Mouse (Mus musculus) lung, postnatal 0 days (tissue): Measurements from ENCODE around the gene Ciao2b. TPM values are rescaled to one million over a fixed set of nuclear protein-coding genes. Genes with fewer than 3 reads are reported as not detected.

ENCODE experiments used
- ATAC-seq: fragments of 200-750 bp; cut with Nextera tagmentation; 2 replicates; pipeline ENCODE4 v1.8.0; 2017; ENCODE audit warnings: moderate library complexity
- DNase-seq: peaks from one replicate; pipeline ENCODE4 v3.0.0-alpha.2; 2016; ENCODE audit warnings: low spot score
- H3K27ac ChIP-seq: fragments of 300-500 bp; sonication (generic); 2 replicates; pipeline ENCODE4 v1.5.1; 2014; ENCODE audit warnings: antibody characterized with exemption, mild to moderate bottlenecking, low read length, mixed read lengths
- H3K27me3 ChIP-seq: fragments of 300-500 bp; sonication (generic); replicated peaks from 2 replicates; pipeline ENCODE4 v1.6.1; 2014; ENCODE audit warnings: low read length, mixed read lengths; ENCODE audit not compliant: insufficient read depth
- H3K36me3 ChIP-seq: fragments of 300-500 bp; sonication (generic); 2 replicates; pipeline ENCODE4 v1.6.1; 2014; ENCODE audit warnings: low read length, mixed read lengths; ENCODE audit not compliant: insufficient read depth
- H3K4me1 ChIP-seq: fragments of 300-500 bp; sonication (generic); 2 replicates; pipeline ENCODE4 v1.6.1; 2014; ENCODE audit warnings: antibody characterized with exemption, low read depth, low read length, mixed read lengths; ENCODE audit not compliant: insufficient read depth
- H3K4me2 ChIP-seq: fragments of 300-500 bp; sonication (generic); replicated peaks from 2 replicates; pipeline ENCODE4 v1.6.1; 2014; ENCODE audit warnings: low read depth, mild to moderate bottlenecking, low read length, moderate library complexity, mixed read lengths
- H3K4me3 ChIP-seq: fragments of 300-500 bp; sonication (generic); 2 replicates; pipeline ENCODE4 v1.5.1; 2014; ENCODE audit warnings: low read depth, low read length
- H3K9ac ChIP-seq: fragments of 300-500 bp; sonication (generic); replicated peaks from 2 replicates; pipeline ENCODE4 v1.6.1; 2014; ENCODE audit warnings: low read depth, mild to moderate bottlenecking
- H3K9me3 ChIP-seq: fragments of 300-500 bp; sonication (generic); 2 replicates; pipeline ENCODE4 v1.6.1; 2016; ENCODE audit warnings: low read length, mixed read lengths
- CTCF ChIP-seq: IDR thresholded peaks from 2 replicates; pipeline ENCODE4 v1.5.1; 2016; ENCODE audit warnings: antibody characterized with exemption, mild to moderate bottlenecking
- EP300 ChIP-seq: IDR thresholded peaks from 2 replicates; pipeline ENCODE4 v1.6.1; 2016; ENCODE audit warnings: antibody characterized with exemption, mild to moderate bottlenecking, control low read depth
- WGBS: fragments of 180-500 bp; shearing (Covaris S2); extraction: QIAGEN DNeasy Blood & Tissue Kit; methylation state at CpG from one replicate; pipeline ENCODE4 v1.1.7; 2014; 5-methylcytosine and 5-hydroxymethylcytosine counted together
- polyA plus RNA-seq: library from polyadenylated mRNA; unstranded; fragments of >200 nt; fragmentation: Nextera tagmentation; extraction: Ambion mirVana; gene quantifications from 2 replicates; pipeline ENCODE4 v1.2.1, GENCODE M21; 2015

Gene Ciao2b
- polyA plus RNA-seq, 1 experiment from 2014 or later, result 72.9 TPM

DNA sequence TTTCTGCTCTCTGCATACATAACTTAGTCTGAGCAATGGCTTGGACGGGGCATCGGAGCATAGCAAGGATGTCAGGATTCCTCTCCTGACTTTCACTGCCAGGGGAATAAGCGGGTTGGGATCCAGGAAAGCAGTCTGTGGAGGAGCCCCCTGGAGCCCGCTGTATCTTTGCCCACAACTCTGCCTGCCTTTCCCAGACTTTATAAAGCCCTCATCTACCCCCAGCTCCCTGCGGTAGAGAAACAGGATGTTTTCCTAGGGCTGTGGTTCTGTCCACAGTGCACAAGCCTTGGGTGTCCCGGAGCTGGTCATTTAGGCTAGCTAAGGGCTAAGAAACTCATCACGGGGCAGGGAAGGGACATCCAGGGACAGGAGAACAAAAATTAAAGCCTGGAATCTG lies 40.4 kb downstream of the Ciao2b start:
- Histone ChIP-seq H3K4me3 (no peak overlapping the region), H3K27ac (no peak overlapping the region), H3K4me1 (no peaks in the 10 kb centered on the region), H3K9me3 (no peaks in the 10 kb centered on the region), H3K9ac (no peak overlapping the region), H3K4me2 (no peak overlapping the region), H3K36me3 (no peaks in the 10 kb centered on the region), H3K27me3 (no peaks in the 10 kb centered on the region)
- no peak for TF ChIP-seq CTCF
- no peak for TF ChIP-seq EP300
- 37% methylated on average over 7 of the region's 7 CpGs for WGBS
- DNase-seq, result no peak
- no peak for ATAC-seq

DNA sequence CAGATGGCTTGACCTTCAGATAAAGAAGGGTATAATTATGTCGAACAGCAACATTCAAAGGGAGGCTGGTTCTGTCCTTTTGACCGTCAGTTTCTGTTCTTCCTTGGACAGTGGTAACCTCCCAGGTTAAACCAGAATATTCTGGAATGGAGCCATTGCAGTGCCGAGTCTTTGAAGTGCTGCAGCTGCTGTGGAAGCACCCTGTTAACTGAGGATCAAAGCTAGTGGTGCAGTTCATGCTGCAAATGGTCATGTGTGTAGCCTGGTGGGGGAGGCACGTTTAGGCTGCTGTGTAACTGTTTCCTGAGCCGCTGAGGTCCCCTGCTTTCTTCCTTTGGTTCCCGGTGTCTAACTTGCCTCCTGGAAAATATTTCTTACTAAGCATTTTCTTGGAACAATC lies 43.3 kb downstream of the Ciao2b start:
- no peak overlapping the region for H3K4me3 ChIP-seq
- H3K36me3 ChIP-seq, result peaks cover 14% of the 10 kb centered on the region
- H3K27me3 ChIP-seq, result no peaks in the 10 kb centered on the region
- DNase-seq (no peak), ATAC-seq (no peak)
- 37% methylated on average over 6 of the region's 6 CpGs for WGBS
- H3K9ac ChIP-seq, result no peak overlapping the region
- H3K4me2 ChIP-seq, result no peak overlapping the region
- H3K9me3 ChIP-seq, result no peaks in the 10 kb centered on the region
- TF ChIP-seq CTCF, result no peak
- TF ChIP-seq EP300, result no peak
- H3K27ac ChIP-seq, result no peak overlapping the region
- H3K4me1 ChIP-seq, result no peaks in the 10 kb centered on the region

DNA sequence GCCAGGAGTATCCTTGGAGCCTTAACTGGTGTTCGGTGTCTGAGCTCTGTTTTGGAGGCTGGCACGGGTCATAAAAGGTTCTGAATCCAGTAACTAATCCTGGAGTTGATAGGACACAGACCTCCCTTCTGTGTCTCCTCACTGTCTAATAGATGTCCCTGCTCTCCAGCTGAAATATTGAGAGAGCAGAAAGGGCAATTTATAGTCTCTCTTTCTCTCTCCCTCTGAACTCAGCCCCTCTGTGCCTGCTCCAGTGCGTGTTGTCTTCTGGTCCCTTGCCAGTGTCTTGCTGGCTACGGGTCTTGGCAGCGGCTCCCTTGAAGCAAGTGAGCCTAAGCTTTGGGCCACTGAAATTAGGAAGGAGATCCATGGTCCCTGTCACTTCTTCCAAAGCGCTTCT lies 44.1 kb downstream of the Ciao2b start:
- no peak for ATAC-seq
- H3K9me3 ChIP-seq, result no peaks in the 10 kb centered on the region
- 70% methylated on average over 6 of the region's 6 CpGs for WGBS
- H3K36me3 ChIP-seq, result peaks cover 14% of the 10 kb centered on the region
- no peak overlapping the region for H3K4me2 ChIP-seq
- H3K9ac ChIP-seq, result no peak overlapping the region
- H3K27ac ChIP-seq, result no peak overlapping the region
- TF ChIP-seq CTCF (no peak), EP300 (no peak)
- H3K4me1 ChIP-seq, result no peaks in the 10 kb centered on the region
- no peak for DNase-seq
- H3K4me3 ChIP-seq, result no peak overlapping the region
- H3K27me3 ChIP-seq, result no peaks in the 10 kb centered on the region

DNA sequence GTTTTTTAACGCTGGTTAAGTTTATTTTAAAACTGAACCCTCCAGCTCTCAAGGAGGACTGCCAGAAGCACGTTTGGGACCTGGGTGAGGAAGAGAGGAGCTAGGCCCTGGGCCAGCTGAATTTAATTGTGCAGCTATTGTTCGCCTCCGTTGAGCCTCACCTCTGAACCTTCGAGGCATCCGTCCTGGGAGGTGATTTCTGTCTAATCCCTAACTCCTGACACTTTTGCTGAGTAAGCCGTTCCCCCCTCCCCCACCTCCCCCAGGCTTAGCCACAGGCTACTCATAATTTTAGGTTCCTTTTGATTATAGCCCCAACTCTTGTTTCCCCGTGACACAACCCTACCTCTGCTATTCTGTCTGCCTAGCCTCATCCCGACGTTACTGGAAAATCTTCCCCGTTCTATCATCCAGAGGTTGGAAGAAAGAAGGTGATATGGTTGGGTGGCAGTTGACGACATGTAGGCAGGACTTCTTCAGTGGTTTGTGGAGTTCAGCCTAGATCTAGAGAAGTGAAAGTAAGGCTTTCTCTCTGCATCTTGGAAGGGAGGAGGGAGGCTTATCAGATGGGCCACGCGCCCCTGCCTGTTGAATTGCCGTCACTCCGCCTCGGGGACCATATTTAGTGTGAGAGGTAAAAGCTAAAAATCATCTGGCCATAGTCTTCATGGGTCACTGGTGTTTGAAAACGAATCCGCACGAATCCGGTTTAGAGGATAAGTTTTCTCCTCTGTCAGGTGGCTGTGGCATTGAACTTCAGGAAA lies 45.8 kb downstream of the Ciao2b start:
- H3K4me1 ChIP-seq, result peaks cover 4% of the 10 kb centered on the region; the same call in 1 of the 2 replicates
- H3K27me3 ChIP-seq, result no peaks in the 10 kb centered on the region
- no peak overlapping the region for H3K9ac ChIP-seq
- no peak overlapping the region for H3K4me3 ChIP-seq
- ATAC-seq, result no peak
- WGBS, result 79% methylated on average over 21 of the region's 21 CpGs
- H3K9me3 ChIP-seq, result no peaks in the 10 kb centered on the region
- TF ChIP-seq CTCF, result no peak
- TF ChIP-seq EP300, result no peak
- no peak overlapping the region for H3K4me2 ChIP-seq
- no peak for DNase-seq
- peaks cover 14% of the 10 kb centered on the region for H3K36me3 ChIP-seq
- H3K27ac ChIP-seq, result no peak overlapping the region

DNA sequence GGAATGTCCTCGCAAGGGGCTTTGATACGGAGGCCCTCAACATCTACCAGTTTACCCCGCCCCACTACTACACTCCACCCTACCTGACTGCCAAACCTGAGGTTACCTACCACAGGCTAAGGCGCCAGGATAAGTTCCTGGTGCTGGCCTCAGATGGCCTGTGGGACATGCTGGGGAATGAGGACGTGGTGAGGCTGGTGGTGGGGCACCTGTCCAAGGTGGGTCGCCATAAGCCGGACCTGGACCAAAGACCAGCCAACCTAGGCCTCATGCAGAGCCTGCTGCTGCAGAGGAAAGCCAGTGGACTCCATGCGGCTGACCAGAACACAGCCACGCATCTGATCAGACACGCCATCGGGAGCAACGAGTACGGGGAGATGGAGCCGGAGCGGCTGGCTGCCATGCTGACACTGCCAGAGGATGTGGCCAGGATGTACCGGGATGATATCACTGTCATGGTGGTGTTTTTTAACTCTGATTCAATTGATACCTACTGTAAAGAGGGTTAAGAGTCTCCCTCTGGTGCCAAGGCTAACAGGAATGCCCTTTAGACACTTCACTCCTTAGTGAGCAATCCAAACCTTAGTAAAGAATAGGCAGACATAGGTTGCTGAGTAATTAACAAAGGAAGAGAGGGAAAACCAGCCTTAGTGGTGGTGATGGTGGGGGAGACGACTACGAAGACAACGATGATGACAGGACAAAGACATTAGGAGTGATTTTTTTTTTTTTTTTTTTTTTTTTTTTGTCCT lies 47.0 kb downstream of the Ciao2b start:
- 92% methylated on average over 19 of the region's 19 CpGs for WGBS
- ATAC-seq (no peak), DNase-seq (no peak)
- Histone ChIP-seq H3K9ac (no peak overlapping the region), H3K4me1 (peaks cover 7% of the 10 kb centered on the region; the same call in 1 of the 2 replicates), H3K9me3 (no peaks in the 10 kb centered on the region), H3K4me2 (no peak overlapping the region), H3K27ac (no peak overlapping the region), H3K4me3 (no peak overlapping the region), H3K27me3 (no peaks in the 10 kb centered on the region), H3K36me3 (peaks cover 14% of the 10 kb centered on the region)
- TF ChIP-seq CTCF (no peak), EP300 (no peak)

DNA sequence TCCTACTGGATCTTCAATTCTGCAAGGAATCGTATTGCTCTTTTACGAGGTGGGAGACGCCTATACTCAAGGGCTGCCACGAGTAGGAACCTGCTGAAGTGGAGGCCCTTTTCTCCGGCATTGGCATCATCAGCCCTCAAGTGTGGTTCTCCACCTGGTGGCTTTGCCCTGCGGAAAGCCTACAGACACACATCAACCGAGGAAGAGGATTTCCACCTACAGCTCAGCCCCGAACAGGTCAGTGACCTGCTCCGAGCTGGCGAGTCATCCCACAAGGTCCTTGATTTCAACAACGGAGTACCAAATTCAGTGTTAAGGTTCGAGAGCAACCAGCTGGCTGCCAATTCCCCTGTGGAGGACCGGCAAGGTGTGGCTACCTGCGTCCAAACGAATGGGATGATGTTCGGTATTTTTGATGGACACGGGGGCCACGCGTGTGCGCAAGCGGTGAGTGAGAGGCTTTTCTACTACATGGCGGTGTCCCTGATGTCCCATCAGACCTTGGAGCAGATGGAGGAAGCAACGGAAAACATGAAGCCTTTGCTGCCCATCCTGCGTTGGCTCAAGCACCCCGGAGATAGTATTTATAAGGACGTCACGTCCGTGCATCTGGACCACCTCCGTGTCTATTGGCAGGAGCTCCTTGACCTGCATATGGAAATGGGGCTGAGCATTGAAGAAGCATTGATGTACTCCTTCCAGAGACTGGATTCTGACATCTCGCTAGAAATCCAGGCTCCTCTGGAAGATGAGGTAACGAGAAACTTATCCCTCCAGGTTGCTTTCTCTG lies 48.0 kb downstream of the Ciao2b start:
- Histone ChIP-seq H3K4me1 (peaks cover 7% of the 10 kb centered on the region; the same call in 1 of the 2 replicates), H3K27ac (no peak overlapping the region), H3K9me3 (no peaks in the 10 kb centered on the region), H3K4me3 (no peak overlapping the region), H3K36me3 (peaks cover 14% of the 10 kb centered on the region), H3K27me3 (no peaks in the 10 kb centered on the region), H3K9ac (no peak overlapping the region), H3K4me2 (no peak overlapping the region)
- WGBS, result 80% methylated on average over 31 of the region's 31 CpGs
- ATAC-seq, result no peak
- DNase-seq, result peak; percentile 33
- TF ChIP-seq EP300 (no peak), CTCF (no peak)
